Mouse (Mus musculus) olfactory bulb, adult 2 months (tissue): ENCODE results near the gene Pithd1. TPM values are rescaled to one million over a fixed set of nuclear protein-coding genes. Genes with fewer than 3 reads are reported as not detected.

Experiments
- H3K27ac ChIP-seq: fragments of 200-500 bp; 2 replicates; pipeline ENCODE4 v1.5.1; 2012; ENCODE audit warnings: low read depth, low read length; ENCODE audit not compliant: insufficient read depth
- H3K4me1 ChIP-seq: fragments of 200-500 bp; 2 replicates; pipeline ENCODE4 v1.6.1; 2012; ENCODE audit warnings: low read length; ENCODE audit not compliant: control insufficient read depth, insufficient read depth
- H3K4me3 ChIP-seq: fragments of 200-500 bp; 2 replicates; pipeline ENCODE4 v1.5.1; 2012; ENCODE audit warnings: mild to moderate bottlenecking, low read depth, low read length, moderate library complexity; ENCODE audit not compliant: insufficient read depth
- CTCF ChIP-seq: fragments of 200-500 bp; IDR thresholded peaks from 2 replicates; pipeline ENCODE4 v1.5.1; 2012; ENCODE audit warnings: low read depth, mild to moderate bottlenecking, low read length, moderate library complexity; ENCODE audit not compliant: insufficient read depth
- POLR2A ChIP-seq: fragments of 200-500 bp; IDR thresholded peaks from 2 replicates; pipeline ENCODE4 v1.6.1; 2012; ENCODE audit warnings: mild to moderate bottlenecking, low read depth, low read length, moderate library complexity; ENCODE audit not compliant: insufficient read depth
- WGBS: fragments of 180-500 bp; shearing (Covaris S2); methylation state at CpG from one replicate; pipeline ENCODE4 v1.1.7; 2018; 5-methylcytosine and 5-hydroxymethylcytosine counted together
- polyA plus RNA-seq: library from polyadenylated mRNA; stranded (reverse); fragments of >200 nt; gene quantifications from 2 replicates; pipeline ENCODE4 v1.2.4, GENCODE M21; 2012; ENCODE audit warnings: low replicate concordance; ENCODE audit not compliant: missing spikeins, insufficient read depth, insufficient read length

The Pithd1 gene
- polyA plus RNA-seq = 351 TPM in 1 of 2 replicates, not detected in the other

- Histone ChIP-seq H3K4me1 (peaks cover 5% of the 10 kb centered on the region), H3K4me3 (peak within 1 kb of the TSS; percentile 87), H3K27ac (peak within 1 kb of the TSS; percentile 89)
- under 1% methylated on average over 80 of the region's 81 CpGs for WGBS
- TF ChIP-seq POLR2A (peak; percentile 95), CTCF (no peak)
Observed at GRCm38 (mm10) chr4:135986943-135987710, at the start of gene Pithd1. TSS of gene Pithd1 (minus strand) at chr4:135987264.

DNA sequence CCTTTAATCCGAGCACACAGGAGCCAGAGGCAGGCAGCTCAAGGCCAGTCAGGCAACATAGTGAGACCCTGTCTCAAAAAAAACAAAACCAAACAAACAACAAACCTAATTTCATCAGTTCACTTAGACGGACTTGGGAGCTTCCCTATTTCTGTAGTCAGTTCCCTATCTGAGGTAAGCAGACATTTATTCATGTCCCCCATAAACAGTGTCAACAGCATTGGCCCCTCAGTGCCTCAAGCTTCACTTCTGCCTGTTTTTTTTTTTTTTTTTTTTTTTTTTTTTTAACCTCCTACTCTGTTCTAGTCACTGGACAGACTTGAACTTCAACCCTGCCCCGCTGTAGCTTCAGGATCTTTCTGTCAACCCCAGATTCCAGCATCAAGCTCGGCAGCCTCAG, 48.0 kb upstream of the Pithd1 start:
- no peaks in the 10 kb centered on the region for H3K4me1 ChIP-seq
- TF ChIP-seq POLR2A (no peak), CTCF (no peak)
- no peak overlapping the region for H3K4me3 ChIP-seq
- no peak overlapping the region for H3K27ac ChIP-seq
- 80% methylated on average over 4 of the region's 4 CpGs for WGBS

DNA sequence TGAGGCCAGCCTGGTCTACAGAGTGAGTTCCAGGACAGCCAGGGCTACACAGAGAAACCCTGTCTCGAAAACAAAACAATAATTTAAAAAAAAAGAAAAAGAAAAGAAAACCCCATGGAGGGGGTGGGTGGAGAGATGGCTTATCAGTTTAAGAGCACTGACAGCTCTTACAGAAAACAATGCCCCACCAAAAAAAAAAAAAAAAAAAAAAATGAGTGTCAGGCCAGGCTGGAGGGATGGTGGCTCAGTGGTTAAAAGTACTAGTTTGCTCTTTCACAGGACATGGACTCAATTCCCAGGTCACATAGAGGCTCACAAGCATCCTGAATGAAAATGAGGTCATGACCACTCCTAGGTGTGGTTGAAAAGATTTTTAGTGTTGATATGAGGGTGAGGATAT, 46.2 kb upstream of the Pithd1 start:
- no peaks in the 10 kb centered on the region for H3K4me1 ChIP-seq
- no peak overlapping the region for H3K27ac ChIP-seq
- TF ChIP-seq CTCF = no peak
- no peak for TF ChIP-seq POLR2A
- H3K4me3 ChIP-seq = no peak overlapping the region
- 50% methylated on average over 1 of the region's 1 CpGs for WGBS

DNA sequence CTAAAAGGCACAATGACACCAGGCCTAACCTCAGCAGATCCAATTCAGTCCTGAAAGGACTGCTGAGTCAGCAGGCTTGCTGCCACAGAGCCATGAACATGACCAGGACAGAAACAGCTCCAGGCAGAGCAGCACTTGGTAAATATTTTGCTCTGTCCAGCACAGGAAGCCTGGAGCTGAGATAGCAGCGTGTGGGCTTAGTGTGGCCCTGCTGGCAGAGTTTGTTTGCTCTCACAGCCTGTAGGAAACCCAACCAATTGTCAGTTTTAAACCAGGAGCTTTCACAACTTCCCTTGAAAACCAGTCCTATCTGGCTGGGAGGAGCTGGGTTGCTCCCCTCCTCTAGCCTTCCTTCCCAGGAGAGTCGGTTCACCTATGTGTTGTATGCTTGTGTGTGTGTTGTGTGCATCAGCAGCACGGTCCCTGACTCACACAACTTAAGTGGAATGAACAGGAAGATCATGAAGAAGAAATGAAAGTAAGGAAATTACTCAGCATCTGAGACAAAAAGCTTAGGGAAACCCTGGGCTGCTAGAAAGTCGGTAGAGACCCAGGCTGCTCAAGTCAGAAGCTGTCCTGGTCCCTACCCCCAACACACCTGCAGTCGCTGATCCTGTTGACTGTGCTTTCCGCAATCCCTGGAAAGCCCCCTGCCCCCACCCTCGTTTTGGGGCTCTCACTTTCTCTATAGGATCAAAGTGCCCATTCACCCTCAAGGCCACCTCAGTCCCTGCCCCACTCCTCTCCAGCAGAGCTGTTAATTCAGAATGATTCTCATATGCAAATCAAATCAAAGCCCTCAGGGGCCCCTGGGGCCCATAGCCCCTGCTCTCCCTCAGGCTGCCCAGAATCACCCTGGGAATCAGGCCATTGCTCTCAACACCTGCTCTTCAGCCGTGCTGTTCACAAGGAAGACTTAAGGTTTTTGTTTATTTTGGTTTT, 44.2 kb upstream of the Pithd1 start:
- H3K4me1 ChIP-seq = no peaks in the 10 kb centered on the region
- H3K27ac ChIP-seq = no peak overlapping the region
- TF ChIP-seq POLR2A (no peak), CTCF (no peak)
- 29% methylated on average over 8 of the region's 8 CpGs for WGBS
- H3K4me3 ChIP-seq = no peak overlapping the region

GRCm38 (mm10) chr4:136028689-136029088, 41.6 kb upstream of the Pithd1 start:
- TF ChIP-seq POLR2A (no peak), CTCF (no peak)
- WGBS = 65% methylated on average over 5 of the region's 5 CpGs
- no peak overlapping the region for H3K27ac ChIP-seq

GRCm38 (mm10) chr4:136028132-136028564, 41.1 kb upstream of the Pithd1 start:
- WGBS = 88% methylated on average over 19 of the region's 19 CpGs
- Histone ChIP-seq H3K4me3 (no peak overlapping the region), H3K4me1 (no peaks in the 10 kb centered on the region), H3K27ac (no peak overlapping the region)
- no peak for TF ChIP-seq CTCF
- TF ChIP-seq POLR2A = no peak

More at GRCm38 (mm10) chr4:136028689-136029088, 41.6 kb upstream of the Pithd1 start:
- no peaks in the 10 kb centered on the region for H3K4me1 ChIP-seq
- no peak overlapping the region for H3K4me3 ChIP-seq

GRCm38 (mm10) chr4:136027416-136028131, 40.5 kb upstream of the Pithd1 start:
- Histone ChIP-seq H3K4me1 (no peaks in the 10 kb centered on the region), H3K4me3 (no peak overlapping the region), H3K27ac (no peak overlapping the region)
- TF ChIP-seq CTCF (no peak), POLR2A (no peak)
- 84% methylated on average over 8 of the region's 8 CpGs for WGBS

DNA sequence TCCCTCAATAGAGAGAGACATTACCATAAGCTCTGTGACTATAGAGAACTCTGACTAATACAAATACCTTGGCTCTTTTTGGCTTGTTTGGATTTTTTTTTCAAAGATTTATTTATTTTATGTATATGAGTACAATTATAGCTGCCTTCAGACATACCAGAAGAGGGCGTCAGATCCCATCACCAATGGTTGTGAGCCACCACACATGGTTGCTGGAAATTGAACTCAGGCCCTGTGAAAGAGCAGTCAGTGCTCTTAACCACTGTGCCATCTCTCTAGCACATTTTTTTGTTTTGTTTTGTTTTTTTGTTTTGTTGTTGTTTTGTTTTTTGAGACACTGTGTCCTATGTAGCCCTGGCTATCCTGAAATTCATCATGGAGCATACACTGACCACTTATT, 38.3 kb upstream of the Pithd1 start:
- no peak overlapping the region for H3K4me3 ChIP-seq
- peaks cover 2% of the 10 kb centered on the region; the same call in 1 of the 2 replicates for H3K4me1 ChIP-seq
- WGBS = 81% methylated on average over 1 of the region's 1 CpGs
- no peak overlapping the region for H3K27ac ChIP-seq
- TF ChIP-seq CTCF = no peak
- TF ChIP-seq POLR2A = no peak

- Histone ChIP-seq H3K4me1 (peaks cover 2% of the 10 kb centered on the region; the same call in 1 of the 2 replicates), H3K4me3 (no peak overlapping the region), H3K27ac (no peak overlapping the region)
- no peak for TF ChIP-seq CTCF
- no peak for TF ChIP-seq POLR2A
- WGBS = 89% methylated on average over 9 of the region's 9 CpGs
Observed at GRCm38 (mm10) chr4:136022924-136023323, 35.9 kb upstream of the Pithd1 start.
